Mouse (Mus musculus) MEL-GATA-1-ER (cell line): ENCODE data around the gene B4galt4.
"Not testable (repeated sequence)": the region's sequence is repeated elsewhere in the genome, so short reads cannot be mapped to it uniquely, and the experiment has no call there.

ENCODE experiments used
- DNase-seq: peaks from one replicate; pipeline ENCODE4 v3.0.0-alpha.2; 2012; ENCODE audit warnings: low read depth; ENCODE audit errors: extremely low read depth

Gene B4galt4

GRCm38 (mm10) chr16:38742113-38742658 lies at the start of gene B4galt4:
Gene B4galt4 (plus strand): TSS chr16:38742264.
- DNase-seq = no peak

DNA sequence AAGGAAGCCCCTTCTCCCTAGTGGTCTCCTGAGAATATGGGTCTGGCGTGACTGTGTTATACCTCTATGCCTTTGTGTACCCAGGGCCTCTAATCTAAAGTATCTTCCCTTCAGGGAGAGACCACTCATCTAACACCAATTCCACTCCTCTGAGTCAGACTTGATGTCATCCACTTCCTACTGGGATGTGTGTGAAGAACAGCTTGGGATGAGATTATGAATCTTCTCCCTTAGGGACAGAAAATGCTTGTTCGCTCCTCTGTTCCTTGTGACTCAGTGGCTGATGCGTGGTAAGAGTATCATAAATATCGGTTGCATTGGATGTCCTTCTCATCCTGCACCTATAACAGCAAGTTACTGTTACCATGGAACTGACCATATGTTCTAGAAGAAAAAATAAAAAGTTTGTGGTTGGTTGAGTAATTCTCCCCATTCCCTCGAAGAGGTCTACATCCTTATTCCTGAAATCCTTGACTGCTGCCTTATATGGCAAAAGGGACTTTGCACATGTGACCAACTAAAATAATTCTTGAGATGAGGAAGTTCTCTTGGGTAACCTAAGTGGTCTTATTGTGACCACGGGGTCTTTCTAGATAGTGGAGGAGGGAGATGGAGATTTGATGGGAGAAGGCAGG lies 47.0 kb upstream of the B4galt4 start:
- no peak for DNase-seq

DNA sequence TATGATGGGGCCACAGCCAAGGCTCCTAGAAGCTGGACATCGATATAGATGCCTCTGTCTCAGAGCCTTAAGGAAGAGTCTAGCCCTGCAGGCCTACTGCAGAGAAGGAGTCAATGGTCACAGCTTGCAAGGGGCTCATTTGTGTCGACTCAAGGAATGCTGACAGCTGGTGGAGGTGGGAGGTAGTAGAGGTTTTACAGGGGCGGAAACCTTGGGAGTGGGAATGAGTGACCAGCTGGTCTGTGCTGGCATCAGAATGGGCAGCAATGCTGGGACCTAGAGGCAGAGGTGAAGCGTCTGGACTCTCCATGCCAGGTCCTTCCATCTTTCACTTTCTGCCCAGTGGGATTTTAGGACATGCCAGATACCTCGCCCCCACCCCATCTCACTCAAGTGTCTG lies 46.5 kb upstream of the B4galt4 start:
- no peak for DNase-seq

GRCm38 (mm10) chr16:38697611-38698010 lies 44.5 kb upstream of the B4galt4 start:
- no peak for DNase-seq

- DNase-seq = no peak
These were observed 41.5 kb upstream of the B4galt4 start for GRCm38 (mm10) chr16:38700392-38701162.

GRCm38 (mm10) chr16:38701492-38702185 lies 40.4 kb upstream of the B4galt4 start:
- DNase-seq = peak; percentile 6

- no peak for DNase-seq
These were observed 39.7 kb upstream of the B4galt4 start for GRCm38 (mm10) chr16:38702316-38702715.

DNA sequence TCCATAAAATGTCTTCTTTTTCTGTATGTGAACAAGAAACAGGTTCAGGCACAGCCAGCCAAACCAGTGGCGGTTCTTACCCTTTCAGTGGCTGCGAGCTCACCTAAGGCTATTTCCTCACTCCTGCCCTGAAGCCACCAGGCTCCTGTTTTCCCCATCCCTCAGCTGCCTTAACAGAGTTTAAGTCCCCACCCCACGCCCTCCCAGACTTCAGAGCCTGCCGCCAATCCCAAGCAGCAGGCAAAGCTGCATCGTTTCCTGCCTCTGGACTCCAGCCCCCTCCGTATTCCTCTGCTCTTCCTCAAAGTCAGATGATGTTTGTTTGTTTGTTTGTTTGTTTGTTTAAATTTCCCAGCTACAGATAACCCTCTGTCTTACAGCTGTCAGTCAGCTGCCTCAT lies 38.6 kb upstream of the B4galt4 start:
- no peak for DNase-seq

DNA sequence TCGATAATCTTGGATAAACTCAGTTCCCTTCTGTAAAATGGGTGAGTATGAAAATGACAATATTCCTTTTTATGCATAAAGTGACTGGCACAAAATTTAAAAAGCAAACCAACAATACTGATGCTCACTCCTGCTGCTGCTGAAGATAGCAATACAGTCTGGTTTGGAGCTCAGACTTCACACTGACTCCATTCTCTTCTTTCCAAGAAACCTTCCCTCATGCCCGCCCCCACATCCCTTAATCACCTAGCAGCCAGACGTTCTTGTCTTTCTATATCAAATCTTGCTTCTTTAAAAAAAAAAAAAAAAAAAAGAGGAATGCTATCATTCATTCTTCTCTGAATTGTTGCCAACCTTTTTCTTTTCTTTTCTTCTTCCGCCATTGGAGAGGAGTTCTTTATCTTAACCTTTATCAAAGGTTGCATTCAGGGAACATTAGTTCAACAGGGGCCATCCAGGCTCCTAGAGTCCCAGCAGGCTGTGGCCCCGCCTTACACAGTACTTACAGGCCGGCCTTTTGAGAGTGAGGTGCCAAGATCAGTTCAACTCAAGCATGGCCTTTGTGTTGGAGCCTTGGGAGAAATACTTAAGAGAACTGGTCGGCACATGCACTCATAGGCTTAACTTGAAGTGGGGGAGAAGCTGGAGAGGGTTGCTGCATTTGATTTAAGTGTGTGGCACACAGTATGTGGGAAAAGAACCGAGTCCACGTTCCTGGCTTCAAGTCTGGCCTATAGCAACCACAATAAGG lies 36.4 kb upstream of the B4galt4 start:
- no peak for DNase-seq

DNA sequence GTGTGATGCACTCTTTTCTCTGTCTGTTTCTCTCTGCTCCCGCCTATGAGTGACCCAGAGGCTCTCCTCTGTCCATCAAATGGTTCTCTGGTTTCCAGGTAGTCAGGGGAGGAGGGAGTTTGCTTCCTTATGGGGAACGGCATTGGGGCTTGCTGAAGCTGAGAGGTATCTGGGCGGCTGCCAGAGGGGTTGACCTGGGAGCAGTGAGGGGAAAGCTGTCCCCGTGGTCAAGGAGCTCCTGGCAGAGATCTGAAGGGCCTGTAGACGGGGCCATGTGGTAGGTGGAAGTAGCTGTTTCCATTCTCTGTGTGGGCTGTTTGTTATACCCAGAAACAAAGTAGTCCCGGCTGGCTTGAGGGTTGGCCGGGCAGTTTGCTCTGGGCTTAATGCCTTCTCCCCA lies 35.3 kb upstream of the B4galt4 start:
- no peak for DNase-seq

DNA sequence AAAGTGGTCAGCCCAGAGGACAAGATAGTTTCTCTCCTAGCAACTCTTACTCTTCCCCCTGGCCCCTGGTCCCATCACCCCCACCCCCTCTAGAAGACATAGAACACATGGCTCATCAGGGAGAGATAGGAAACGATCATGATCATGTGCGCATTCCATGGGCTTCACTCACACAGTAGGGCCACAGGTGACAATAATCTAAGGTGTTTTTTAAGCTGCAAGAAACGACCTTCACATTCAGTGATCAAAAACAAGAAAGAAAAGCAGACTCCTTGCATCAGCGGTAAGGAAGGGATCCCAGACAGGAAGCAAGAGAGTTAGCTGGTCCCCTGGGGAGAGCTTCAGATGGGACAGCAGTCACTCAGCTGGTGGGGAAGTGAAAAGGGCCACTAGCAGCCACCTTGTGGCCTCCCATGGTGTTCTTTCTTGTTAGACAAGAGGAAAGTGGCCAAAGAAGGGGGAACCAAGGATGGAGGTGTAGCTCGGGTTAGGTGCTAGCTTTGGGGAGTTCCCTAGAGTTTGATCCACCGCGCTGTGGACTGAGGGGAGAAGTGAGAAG lies 33.0 kb upstream of the B4galt4 start:
- no peak for DNase-seq

GRCm38 (mm10) chr16:38711245-38711644 lies 30.8 kb upstream of the B4galt4 start:
- peak; percentile 5 for DNase-seq

- DNase-seq = no peak
These were observed 30.0 kb upstream of the B4galt4 start for GRCm38 (mm10) chr16:38712105-38712504.

DNA sequence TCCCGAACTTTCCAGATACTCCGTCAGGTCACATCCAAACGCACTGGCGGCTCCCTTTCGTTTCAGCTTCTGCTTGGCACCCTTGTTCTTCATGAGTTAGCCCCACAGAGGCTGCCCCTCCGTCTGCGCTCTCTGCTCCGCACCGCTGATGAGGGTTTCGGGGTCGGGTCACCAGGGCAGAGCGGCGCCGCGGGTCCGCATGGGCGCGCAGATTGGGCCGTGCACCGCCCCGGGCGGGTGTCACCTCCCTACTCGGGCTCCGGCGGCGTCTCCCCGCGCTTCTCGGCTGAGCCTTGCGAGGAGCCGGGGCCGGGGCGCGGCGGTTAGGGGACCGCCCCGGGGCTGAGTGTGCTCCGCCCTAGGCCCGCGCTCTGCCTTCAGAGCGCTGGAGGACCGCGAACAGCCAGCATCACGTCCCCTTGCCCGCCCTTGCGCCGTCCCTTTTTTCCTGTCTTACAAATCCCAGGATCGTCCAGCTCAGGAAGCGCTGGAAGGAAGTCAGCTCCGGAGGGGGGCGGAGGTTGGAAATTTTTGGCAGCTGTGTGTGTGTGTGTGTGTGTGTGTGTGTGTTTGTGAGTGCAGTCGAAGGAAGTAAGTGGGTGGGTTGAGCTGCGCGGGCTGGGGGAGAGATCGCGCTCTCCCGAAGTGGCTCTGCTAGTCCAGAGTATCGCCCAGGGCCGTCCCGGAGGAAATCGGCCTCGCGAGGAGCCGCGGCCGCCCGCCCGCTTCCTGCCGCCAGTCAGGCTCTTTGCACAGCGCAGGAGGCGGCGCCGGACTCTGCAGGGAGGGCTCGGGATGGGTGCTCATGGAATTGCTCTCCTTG lies 29.3 kb upstream of the B4galt4 start, which contains the start of gene Arhgap31:
TSS of gene Arhgap31 (minus strand) at position 694 of the 823 bp plus-strand sequence.
- no peak for DNase-seq

DNA sequence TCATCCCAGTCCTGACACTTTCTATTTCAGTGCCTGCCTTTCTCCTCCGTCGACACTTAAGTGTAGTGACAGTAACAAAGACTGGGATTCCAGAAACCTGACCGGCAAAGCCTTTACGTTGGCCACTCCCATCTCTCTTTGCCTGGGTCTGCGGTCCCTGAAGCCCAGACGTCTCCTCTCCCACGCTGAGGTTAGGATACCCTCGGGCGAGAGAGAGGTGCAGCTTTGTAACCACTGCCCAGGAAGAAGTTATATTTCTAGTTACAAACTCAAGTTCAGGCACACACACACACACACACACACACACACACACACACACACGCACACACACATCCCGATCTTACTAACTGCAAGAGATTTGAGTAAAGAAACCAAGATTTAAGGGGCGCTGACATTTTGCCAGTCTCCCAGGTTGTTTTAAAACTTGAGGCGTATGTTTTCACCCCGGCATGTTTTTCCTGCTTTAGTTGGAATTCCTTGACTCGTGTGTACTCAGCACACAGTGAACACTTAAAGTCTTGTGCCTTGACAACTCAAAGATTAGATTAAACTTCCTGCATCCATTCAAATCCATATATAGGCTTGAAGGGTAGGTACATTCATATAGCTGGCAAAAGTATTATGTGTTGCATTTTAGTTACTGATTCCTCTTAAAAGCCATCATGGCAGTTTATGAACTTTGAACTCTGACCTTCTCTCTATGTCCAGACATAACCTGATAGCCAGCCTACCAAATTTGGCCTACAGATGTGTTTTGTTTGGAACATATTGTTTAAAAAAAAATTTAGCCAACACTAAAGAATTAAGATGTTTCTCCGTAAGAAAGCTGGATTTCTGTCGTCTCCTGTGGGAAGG lies 28.4 kb upstream of the B4galt4 start:
- DNase-seq = no peak

GRCm38 (mm10) chr16:38714259-38714526 lies 27.9 kb upstream of the B4galt4 start:
- DNase-seq = not testable (repeated sequence)

GRCm38 (mm10) chr16:38721377-38721776 lies 20.7 kb upstream of the B4galt4 start:
- no peak for DNase-seq

DNA sequence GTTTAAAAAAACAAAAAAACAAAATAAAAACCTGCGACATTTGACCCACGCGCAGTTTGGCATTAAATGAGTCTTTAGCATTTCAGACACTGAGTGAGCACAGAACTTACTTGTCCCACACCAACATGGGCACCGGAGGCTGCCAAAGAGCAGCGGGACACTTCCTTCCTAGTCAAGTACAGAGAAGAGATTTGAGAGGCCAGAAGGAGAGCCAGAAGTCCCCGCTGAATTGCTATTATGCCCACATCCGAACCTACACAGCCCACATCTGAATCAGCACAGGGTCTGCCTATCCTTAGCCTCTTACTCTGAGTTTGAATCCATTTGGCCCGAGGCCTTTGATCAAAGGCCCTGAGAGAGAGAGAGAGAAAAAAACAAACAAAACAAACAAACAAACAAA lies 17.8 kb upstream of the B4galt4 start:
- no peak for DNase-seq

DNA sequence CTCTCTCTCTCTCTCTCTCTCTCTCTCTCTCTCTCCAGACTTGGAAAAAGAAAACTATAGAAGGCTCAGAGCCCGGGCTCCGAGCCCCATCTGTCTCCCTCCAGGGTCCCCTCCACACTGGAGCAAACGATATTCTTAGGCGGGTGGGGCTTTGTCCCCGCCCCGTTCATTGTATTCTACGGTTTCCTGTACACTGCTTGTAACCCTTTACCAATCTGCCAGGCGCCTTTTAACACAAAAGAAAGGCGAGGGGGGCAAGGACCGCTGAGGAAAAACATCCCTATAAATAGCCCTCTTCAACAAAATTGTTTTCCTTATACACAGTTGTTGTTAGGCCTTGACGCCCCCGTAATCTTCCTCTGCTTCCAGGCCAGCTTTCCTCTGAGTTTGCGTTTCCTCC lies 17.1 kb upstream of the B4galt4 start:
- no peak for DNase-seq
